Mouse (Mus musculus): ENCODE measurements around the gene Psenen. TPM values are rescaled to one million over a fixed set of nuclear protein-coding genes. Genes with fewer than 3 reads are reported as not detected.

The Psenen gene
- polyA plus RNA-seq, 1 experiment from 2014 or later: 121 TPM

DNA sequence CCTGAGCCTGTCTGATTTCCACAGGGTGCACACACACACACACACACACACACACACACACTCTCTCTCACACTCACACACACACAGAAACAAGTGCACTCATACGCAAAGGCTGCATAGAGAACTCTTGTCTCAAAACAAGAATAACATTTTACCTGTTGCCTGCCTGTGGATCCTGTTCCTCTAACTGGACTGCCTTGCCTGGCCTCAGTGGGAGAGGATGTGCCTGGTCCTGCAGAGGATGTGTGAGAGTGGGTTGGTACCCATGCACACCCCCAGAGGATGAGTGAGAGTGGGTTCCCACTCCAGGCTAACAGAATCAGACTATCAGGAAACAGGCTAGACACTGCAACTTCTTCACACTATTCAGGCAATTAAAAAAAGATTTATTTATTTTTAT is 12.8 kb downstream of the Psenen start:
- Histone ChIP-seq H3K36me3 (ENCODE audit: control insufficient read depth, insufficient read depth) (peaks cover 9% of the 10 kb centered on the region), H3K4me2 (ENCODE audit: low read length) (no peak overlapping the region), H3K27ac (ENCODE audit: low read length) (no peak overlapping the region), H3K9me3 (ENCODE audit: control insufficient read depth, low read length) (no peaks in the 10 kb centered on the region), H3K4me1 (replicated peaks; ENCODE audit: control insufficient read depth, insufficient read depth, low read length) (peaks cover 16% of the 10 kb centered on the region), H3K27me3 (replicated peaks; ENCODE audit: control insufficient read depth, insufficient read depth, low read length) (no peaks in the 10 kb centered on the region), H3K4me3 (replicated peaks; ENCODE audit: low read length) (no peak overlapping the region), H3K9ac (replicated peaks; ENCODE audit: low read depth, low read length) (no peak overlapping the region)
- WGBS: 100% methylated on average over 1 of the region's 1 CpGs
- ATAC-seq: no peak

DNA sequence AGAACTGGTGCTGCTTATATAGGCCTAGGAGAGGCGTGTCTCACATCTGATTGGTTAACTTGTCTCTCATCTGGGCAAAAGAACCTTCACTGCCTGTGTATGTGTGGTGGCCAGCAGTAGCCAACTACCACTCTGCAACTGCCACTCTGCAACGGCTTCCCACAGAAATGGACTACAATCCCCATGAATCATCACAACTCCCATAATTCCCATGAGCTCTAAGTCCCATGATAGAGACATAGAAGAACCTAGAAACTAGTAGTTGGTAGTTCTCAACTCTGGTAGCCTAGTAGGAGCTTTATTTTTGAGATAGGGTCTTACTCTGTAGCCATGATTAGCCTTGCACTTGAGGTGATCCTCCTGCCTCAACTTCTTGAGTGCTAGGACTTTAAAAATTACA is 13.5 kb downstream of the Psenen start:
- peaks cover 16% of the 10 kb centered on the region for H3K4me1 ChIP-seq (replicated peaks; ENCODE audit: control insufficient read depth, insufficient read depth, low read length)
- no peak overlapping the region for H3K4me3 ChIP-seq (replicated peaks; ENCODE audit: low read length)
- no peak overlapping the region for H3K27ac ChIP-seq (ENCODE audit: low read length)
- no peaks in the 10 kb centered on the region for H3K9me3 ChIP-seq (ENCODE audit: control insufficient read depth, low read length)
- no peak overlapping the region for H3K9ac ChIP-seq (replicated peaks; ENCODE audit: low read depth, low read length)
- H3K27me3 ChIP-seq (replicated peaks; ENCODE audit: control insufficient read depth, insufficient read depth, low read length): no peaks in the 10 kb centered on the region
- H3K36me3 ChIP-seq (ENCODE audit: control insufficient read depth, insufficient read depth): peaks cover 7% of the 10 kb centered on the region
- ATAC-seq: no peak
- WGBS: 94% methylated on average over 2 of the region's 2 CpGs
- H3K4me2 ChIP-seq (ENCODE audit: low read length): no peak overlapping the region

DNA sequence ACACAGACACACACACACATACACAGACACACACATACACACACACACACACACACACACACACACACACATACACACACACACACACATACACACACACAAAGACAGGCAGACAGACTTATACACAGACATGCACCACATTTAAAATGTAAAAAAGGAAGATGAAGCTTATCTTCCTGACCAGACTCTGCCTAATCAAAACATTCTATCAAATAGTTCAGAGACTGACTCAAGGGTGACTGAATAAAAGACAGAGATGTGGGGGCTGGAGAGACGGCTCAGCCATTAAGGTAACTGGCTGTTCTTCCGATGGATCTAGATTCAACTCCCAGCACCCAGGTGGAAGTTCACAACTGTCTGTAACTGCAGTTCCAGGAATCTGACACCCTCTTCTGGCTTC is 19.1 kb downstream of the Psenen start:
- WGBS: 93% methylated on average over 2 of the region's 2 CpGs
- H3K4me1 ChIP-seq (replicated peaks; ENCODE audit: control insufficient read depth, insufficient read depth, low read length): no peaks in the 10 kb centered on the region
- no peak for ATAC-seq
- no peaks in the 10 kb centered on the region for H3K27me3 ChIP-seq (replicated peaks; ENCODE audit: control insufficient read depth, insufficient read depth, low read length)
- no peak overlapping the region for H3K4me3 ChIP-seq (replicated peaks; ENCODE audit: low read length)
- peaks cover 12% of the 10 kb centered on the region for H3K36me3 ChIP-seq (ENCODE audit: control insufficient read depth, insufficient read depth)
- H3K4me2 ChIP-seq (ENCODE audit: low read length): no peak overlapping the region
- no peak overlapping the region for H3K27ac ChIP-seq (ENCODE audit: low read length)
- H3K9ac ChIP-seq (replicated peaks; ENCODE audit: low read depth, low read length): no peak overlapping the region
- H3K9me3 ChIP-seq (ENCODE audit: control insufficient read depth, low read length): no peaks in the 10 kb centered on the region

- no peak overlapping the region for H3K4me3 ChIP-seq (replicated peaks; ENCODE audit: low read length)
- H3K4me2 ChIP-seq (ENCODE audit: low read length): no peak overlapping the region
- H3K27me3 ChIP-seq (replicated peaks; ENCODE audit: control insufficient read depth, insufficient read depth, low read length): no peaks in the 10 kb centered on the region
- no peaks in the 10 kb centered on the region for H3K9me3 ChIP-seq (ENCODE audit: control insufficient read depth, low read length)
- no peak overlapping the region for H3K27ac ChIP-seq (ENCODE audit: low read length)
- ATAC-seq: no peak
- H3K4me1 ChIP-seq (replicated peaks; ENCODE audit: control insufficient read depth, insufficient read depth, low read length): peaks cover 5% of the 10 kb centered on the region
- H3K9ac ChIP-seq (replicated peaks; ENCODE audit: low read depth, low read length): no peak overlapping the region
- peaks cover 11% of the 10 kb centered on the region for H3K36me3 ChIP-seq (ENCODE audit: control insufficient read depth, insufficient read depth)
- 93% methylated on average over 7 of the region's 7 CpGs for WGBS
These were observed 22.9 kb downstream of the Psenen start for GRCm38 (mm10) chr7:30540572-30540971.

- H3K36me3 ChIP-seq (ENCODE audit: control insufficient read depth, insufficient read depth): peaks cover 20% of the 10 kb centered on the region
- H3K9ac ChIP-seq (replicated peaks; ENCODE audit: low read depth, low read length): peak within 1 kb of the TSS; percentile 90
- no peaks in the 10 kb centered on the region for H3K27me3 ChIP-seq (replicated peaks; ENCODE audit: control insufficient read depth, insufficient read depth, low read length)
- H3K27ac ChIP-seq (ENCODE audit: low read length): peak within 1 kb of the TSS; percentile 95
- peak within 1 kb of the TSS; percentile 77 for H3K4me2 ChIP-seq (ENCODE audit: low read length)
- H3K4me3 ChIP-seq (replicated peaks; ENCODE audit: low read length): peak within 1 kb of the TSS; percentile 84
- ATAC-seq: peak; percentile 87
- no peaks in the 10 kb centered on the region for H3K9me3 ChIP-seq (ENCODE audit: control insufficient read depth, low read length)
- peaks cover 35% of the 10 kb centered on the region for H3K4me1 ChIP-seq (replicated peaks; ENCODE audit: control insufficient read depth, insufficient read depth, low read length)
- under 1% methylated on average over 76 of the region's 84 CpGs for WGBS
These were observed 28.5 kb downstream of the Psenen start, which contains the start of gene Arhgap33 for GRCm38 (mm10) chr7:30534633-30535577. Arhgap33 (minus strand) TSS chr7:30535060.

- 1% methylated on average over 26 of the region's 26 CpGs for WGBS
- peaks cover 35% of the 10 kb centered on the region for H3K4me1 ChIP-seq (replicated peaks; ENCODE audit: control insufficient read depth, insufficient read depth, low read length)
- H3K9ac ChIP-seq (replicated peaks; ENCODE audit: low read depth, low read length): peak overlapping the region; percentile 90
- H3K27ac ChIP-seq (ENCODE audit: low read length): peak overlapping the region; percentile 93
- H3K4me2 ChIP-seq (ENCODE audit: low read length): peak overlapping the region; percentile 77
- H3K4me3 ChIP-seq (replicated peaks; ENCODE audit: low read length): peak overlapping the region; percentile 84
- no peaks in the 10 kb centered on the region for H3K9me3 ChIP-seq (ENCODE audit: control insufficient read depth, low read length)
- no peaks in the 10 kb centered on the region for H3K27me3 ChIP-seq (replicated peaks; ENCODE audit: control insufficient read depth, insufficient read depth, low read length)
- peak; percentile 55 for ATAC-seq
- H3K36me3 ChIP-seq (ENCODE audit: control insufficient read depth, insufficient read depth): peaks cover 19% of the 10 kb centered on the region
These were observed 29.3 kb downstream of the Psenen start for GRCm38 (mm10) chr7:30533941-30534632.

- peaks cover 26% of the 10 kb centered on the region for H3K36me3 ChIP-seq (ENCODE audit: control insufficient read depth, insufficient read depth)
- ATAC-seq: no peak
- peak overlapping the region; percentile 77 for H3K4me2 ChIP-seq (ENCODE audit: low read length)
- WGBS: 8% methylated on average over 8 of the region's 8 CpGs
- peak overlapping the region; percentile 84 for H3K4me3 ChIP-seq (replicated peaks; ENCODE audit: low read length)
- H3K27ac ChIP-seq (ENCODE audit: low read length): no peak overlapping the region
- H3K27me3 ChIP-seq (replicated peaks; ENCODE audit: control insufficient read depth, insufficient read depth, low read length): no peaks in the 10 kb centered on the region
- H3K9ac ChIP-seq (replicated peaks; ENCODE audit: low read depth, low read length): peak overlapping the region; percentile 90
- peaks cover 35% of the 10 kb centered on the region for H3K4me1 ChIP-seq (replicated peaks; ENCODE audit: control insufficient read depth, insufficient read depth, low read length)
- H3K9me3 ChIP-seq (ENCODE audit: control insufficient read depth, low read length): no peaks in the 10 kb centered on the region
These were observed 30.5 kb downstream of the Psenen start for GRCm38 (mm10) chr7:30532931-30533330.

GRCm38 (mm10) chr7:30531291-30531815 is 32.1 kb downstream of the Psenen start:
- Histone ChIP-seq H3K4me1 (replicated peaks; ENCODE audit: control insufficient read depth, insufficient read depth, low read length) (peaks cover 35% of the 10 kb centered on the region), H3K27ac (ENCODE audit: low read length) (no peak overlapping the region), H3K4me2 (ENCODE audit: low read length) (no peak overlapping the region), H3K4me3 (replicated peaks; ENCODE audit: low read length) (no peak overlapping the region), H3K9ac (replicated peaks; ENCODE audit: low read depth, low read length) (no peak overlapping the region), H3K27me3 (replicated peaks; ENCODE audit: control insufficient read depth, insufficient read depth, low read length) (no peaks in the 10 kb centered on the region), H3K36me3 (ENCODE audit: control insufficient read depth, insufficient read depth) (peaks cover 37% of the 10 kb centered on the region), H3K9me3 (ENCODE audit: control insufficient read depth, low read length) (no peaks in the 10 kb centered on the region)
- WGBS: 80% methylated on average over 9 of the region's 9 CpGs
- ATAC-seq: no peak

GRCm38 (mm10) chr7:30526981-30527380 is 36.4 kb downstream of the Psenen start:
- Histone ChIP-seq H3K4me3 (replicated peaks; ENCODE audit: low read length) (no peak overlapping the region), H3K27me3 (replicated peaks; ENCODE audit: control insufficient read depth, insufficient read depth, low read length) (no peaks in the 10 kb centered on the region), H3K36me3 (ENCODE audit: control insufficient read depth, insufficient read depth) (peaks cover 55% of the 10 kb centered on the region), H3K27ac (ENCODE audit: low read length) (no peak overlapping the region), H3K4me2 (ENCODE audit: low read length) (no peak overlapping the region), H3K9me3 (ENCODE audit: control insufficient read depth, low read length) (no peaks in the 10 kb centered on the region), H3K9ac (replicated peaks; ENCODE audit: low read depth, low read length) (no peak overlapping the region), H3K4me1 (replicated peaks; ENCODE audit: control insufficient read depth, insufficient read depth, low read length) (peaks cover 8% of the 10 kb centered on the region)
- no peak for ATAC-seq
- 82% methylated on average over 14 of the region's 14 CpGs for WGBS
